Mouse (Mus musculus) forebrain, embryonic 12.5 days (tissue): Measurements from ENCODE around the gene Atad3a. TPM values are rescaled to one million over a fixed set of nuclear protein-coding genes. Genes with fewer than 3 reads are reported as not detected.
A peak's percentile ranks its signal among the peaks of the same experiment; 100 is the strongest.

Experiments used
- ATAC-seq: fragments of 200-750 bp; cut with Nextera tagmentation; 2 replicates; pipeline ENCODE4 v1.8.0; 2017; ENCODE audit warnings: moderate TSS enrichment; ENCODE audit not compliant: low FRiP score
- H3K27ac ChIP-seq: fragments of 300-500 bp; sonication (generic); 2 replicates; pipeline ENCODE4 v1.5.1; 2016; ENCODE audit warnings: mild to moderate bottlenecking
- H3K27me3 ChIP-seq: fragments of 300-500 bp; sonication (generic); 2 replicates; pipeline ENCODE4 v1.6.1; 2016; ENCODE audit warnings: mild to moderate bottlenecking
- H3K36me3 ChIP-seq: fragments of 300-500 bp; sonication (generic); replicated peaks from 2 replicates; pipeline ENCODE4 v1.6.1; 2016; ENCODE audit warnings: mild to moderate bottlenecking
- H3K4me1 ChIP-seq: fragments of 300-500 bp; sonication (generic); 2 replicates; pipeline ENCODE4 v1.6.1; 2016
- H3K4me2 ChIP-seq: fragments of 300-500 bp; sonication (generic); 2 replicates; pipeline ENCODE4 v1.6.1; 2016; ENCODE audit warnings: mild to moderate bottlenecking, moderate library complexity
- H3K4me3 ChIP-seq: fragments of 300-500 bp; sonication (generic); replicated peaks from 2 replicates; pipeline ENCODE4 v1.5.1; 2016; ENCODE audit warnings: mild to moderate bottlenecking
- H3K9ac ChIP-seq: fragments of 300-500 bp; sonication (generic); 2 replicates; pipeline ENCODE4 v1.6.1; 2016; ENCODE audit warnings: mild to moderate bottlenecking
- H3K9me3 ChIP-seq: fragments of 300-500 bp; sonication (generic); 2 replicates; pipeline ENCODE4 v1.6.1; 2016
- WGBS: fragments of 180-500 bp; shearing (Covaris S2); methylation state at CpG from one replicate; pipeline ENCODE4 v1.1.7; 2016; 5-methylcytosine and 5-hydroxymethylcytosine counted together
- polyA plus RNA-seq: library from polyadenylated mRNA; unstranded; fragments of >200 nt; fragmentation: Nextera tagmentation; extraction: Ambion mirVana; gene quantifications from 2 replicates; pipeline ENCODE4 v1.2.1, GENCODE M21; 2016

The Atad3a gene
- polyA plus RNA-seq, 1 experiment from 2014 or later, result 99.0 TPM

DNA sequence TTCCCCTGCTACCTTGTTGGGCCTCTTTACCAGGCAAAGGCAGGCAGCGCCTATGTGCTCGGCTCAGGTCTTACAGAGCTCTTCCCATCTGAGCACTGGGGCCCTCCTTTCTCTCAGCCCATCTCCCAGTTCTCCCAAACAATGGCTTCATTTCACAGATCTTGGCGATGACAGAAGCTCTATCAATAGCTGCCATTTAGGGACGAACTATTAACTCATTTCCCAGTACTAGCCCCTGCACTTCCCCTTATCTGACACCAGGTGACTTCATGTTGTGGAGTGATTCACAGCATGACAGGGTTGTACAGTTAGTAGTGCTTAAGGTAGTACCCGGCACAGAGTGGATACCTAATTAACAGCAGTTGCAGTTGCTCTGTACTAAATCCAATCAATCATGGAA, 24.9 kb upstream of the Atad3a start, which contains the start of gene Tmem88b:
Gene Tmem88b, minus strand, starts transcription at position 56 of the 400 bp plus-strand sequence.
- H3K27me3 ChIP-seq, result peaks cover 8% of the 10 kb centered on the region; the same call in 1 of the 2 replicates
- no peaks in the 10 kb centered on the region for H3K9me3 ChIP-seq
- WGBS, result 61% methylated on average over 5 of the region's 5 CpGs
- peaks cover 17% of the 10 kb centered on the region for H3K4me1 ChIP-seq
- H3K36me3 ChIP-seq, result no peaks in the 10 kb centered on the region
- H3K9ac ChIP-seq, result no peak within 1 kb of the TSS
- no peak for ATAC-seq
- H3K4me3 ChIP-seq, result peak within 1 kb of the TSS; percentile 50
- H3K27ac ChIP-seq, result no peak within 1 kb of the TSS
- H3K4me2 ChIP-seq, result peak within 1 kb of the TSS; percentile 72

DNA sequence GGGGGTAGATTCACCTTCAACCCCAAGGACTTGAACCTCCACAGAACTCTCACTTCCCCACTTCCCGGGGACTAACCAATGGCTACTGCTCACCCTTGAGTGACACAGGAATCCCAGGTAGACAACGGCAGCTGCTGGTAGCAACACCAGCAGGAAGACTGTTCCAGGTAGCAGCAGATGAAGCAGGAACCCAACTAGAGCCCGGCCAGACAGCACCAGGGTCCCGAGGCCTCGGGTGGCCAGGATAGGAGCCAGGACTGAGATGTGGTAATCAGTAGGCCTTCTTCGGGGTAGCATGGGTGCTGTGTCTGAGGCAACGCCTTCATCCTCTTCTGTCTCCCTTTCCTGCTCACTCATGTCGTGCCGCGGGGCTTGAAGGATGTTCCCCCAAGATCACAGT, 24.4 kb upstream of the Atad3a start:
- peaks cover 5% of the 10 kb centered on the region; the same call in 1 of the 2 replicates for H3K27me3 ChIP-seq
- no peak overlapping the region for H3K4me2 ChIP-seq
- H3K36me3 ChIP-seq, result no peaks in the 10 kb centered on the region
- ATAC-seq, result no peak
- no peak overlapping the region for H3K9ac ChIP-seq
- no peak overlapping the region for H3K4me3 ChIP-seq
- 87% methylated on average over 10 of the region's 10 CpGs for WGBS
- no peak overlapping the region for H3K27ac ChIP-seq
- no peaks in the 10 kb centered on the region for H3K9me3 ChIP-seq
- H3K4me1 ChIP-seq, result peaks cover 17% of the 10 kb centered on the region

DNA sequence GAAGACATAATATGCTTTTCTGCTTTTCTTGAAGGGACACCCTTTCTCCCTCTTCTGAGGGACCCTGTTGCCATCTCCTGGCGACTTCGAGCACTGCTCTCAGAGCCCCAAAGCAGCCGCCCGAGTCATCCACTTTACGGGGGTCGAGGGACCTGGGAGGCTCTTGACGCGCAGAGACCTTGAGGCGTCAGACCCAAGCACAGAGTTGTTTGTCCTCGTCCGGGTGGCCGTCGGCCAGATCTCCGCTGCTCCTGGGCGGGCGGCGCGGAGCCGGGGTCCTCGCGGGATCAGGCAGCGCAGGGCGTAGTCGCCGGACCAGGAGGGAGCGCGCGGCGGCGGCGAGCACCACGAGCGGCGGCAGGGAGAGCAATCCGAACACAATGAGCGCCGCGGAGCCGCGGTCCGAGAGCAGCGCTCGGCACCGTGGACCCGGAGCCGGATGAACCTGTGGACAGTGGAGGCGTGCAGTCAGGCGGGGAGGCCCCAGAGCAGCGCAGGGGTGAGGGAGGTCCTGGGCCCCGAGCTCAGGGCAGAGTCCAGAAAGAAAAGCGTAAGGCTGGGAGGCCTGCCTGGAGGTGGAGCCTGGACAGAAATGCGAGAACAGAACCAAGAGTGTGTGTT, 23.3 kb upstream of the Atad3a start:
- Histone ChIP-seq H3K36me3 (no peaks in the 10 kb centered on the region), H3K27me3 (peaks cover 5% of the 10 kb centered on the region; the same call in 1 of the 2 replicates), H3K9me3 (no peaks in the 10 kb centered on the region), H3K4me3 (peak overlapping the region; percentile 50), H3K27ac (peak overlapping the region; percentile 75), H3K4me1 (peaks cover 17% of the 10 kb centered on the region), H3K4me2 (peak overlapping the region; percentile 72), H3K9ac (peak overlapping the region; percentile 76)
- WGBS, result under 1% methylated on average over 52 of the region's 52 CpGs
- ATAC-seq, result peak; percentile 89

- Histone ChIP-seq H3K9ac (peak overlapping the region; percentile 76; the same call in 1 of the 2 replicates), H3K36me3 (no peaks in the 10 kb centered on the region), H3K4me3 (peak overlapping the region; percentile 50), H3K4me1 (peaks cover 17% of the 10 kb centered on the region), H3K9me3 (no peaks in the 10 kb centered on the region), H3K27ac (0 out of 2 replicates have a peak overlapping the region, but pooled peaks have one; percentile 13), H3K27me3 (peaks cover 10% of the 10 kb centered on the region; the same call in 1 of the 2 replicates), H3K4me2 (peak overlapping the region; percentile 72)
- ATAC-seq, result peak; percentile 21
- 47% methylated on average over 16 of the region's 16 CpGs for WGBS
These were observed 22.7 kb upstream of the Atad3a start for GRCm38 (mm10) chr4:155783486-155784080.

- WGBS, result 45% methylated on average over 6 of the region's 6 CpGs
- Histone ChIP-seq H3K4me2 (no peak overlapping the region), H3K4me3 (no peak overlapping the region), H3K9ac (no peak overlapping the region), H3K27me3 (peaks cover 19% of the 10 kb centered on the region), H3K9me3 (no peaks in the 10 kb centered on the region), H3K4me1 (peaks cover 17% of the 10 kb centered on the region), H3K36me3 (no peaks in the 10 kb centered on the region), H3K27ac (no peak overlapping the region)
- ATAC-seq, result no peak
These were observed 20.0 kb upstream of the Atad3a start for GRCm38 (mm10) chr4:155780895-155781294.

DNA sequence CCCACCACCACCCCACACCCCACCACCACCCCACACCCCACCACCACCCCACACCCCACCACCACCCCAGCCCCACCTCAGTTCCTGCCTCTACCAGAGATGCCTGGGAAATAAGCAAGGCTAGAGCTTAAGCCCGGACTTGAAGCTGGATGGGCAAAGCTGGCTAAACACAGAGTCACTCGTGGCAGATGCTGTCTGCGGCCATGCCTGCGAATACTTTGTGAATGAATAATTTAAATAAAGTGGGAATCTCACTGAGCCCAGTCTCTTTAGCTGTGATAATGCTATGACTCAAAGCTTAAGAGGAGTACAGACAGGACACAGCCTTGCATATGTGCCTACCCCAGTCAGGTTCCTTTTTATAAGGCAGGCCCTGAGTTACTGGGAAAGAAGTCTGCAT, 18.6 kb upstream of the Atad3a start:
- Histone ChIP-seq H3K4me1 (peaks cover 9% of the 10 kb centered on the region), H3K27me3 (peaks cover 33% of the 10 kb centered on the region), H3K4me3 (no peak overlapping the region), H3K9ac (no peak overlapping the region), H3K9me3 (no peaks in the 10 kb centered on the region), H3K36me3 (no peaks in the 10 kb centered on the region), H3K4me2 (no peak overlapping the region), H3K27ac (no peak overlapping the region)
- no peak for ATAC-seq
- WGBS, result 82% methylated on average over 4 of the region's 4 CpGs

- ATAC-seq, result no peak
- Histone ChIP-seq H3K4me2 (no peak overlapping the region), H3K4me3 (no peak overlapping the region), H3K36me3 (no peaks in the 10 kb centered on the region), H3K27ac (no peak overlapping the region), H3K27me3 (peaks cover 48% of the 10 kb centered on the region), H3K9ac (no peak overlapping the region), H3K4me1 (peaks cover 12% of the 10 kb centered on the region), H3K9me3 (no peaks in the 10 kb centered on the region)
- WGBS, result 86% methylated on average over 2 of the region's 2 CpGs
These were observed 16.9 kb upstream of the Atad3a start for GRCm38 (mm10) chr4:155777816-155778215.

GRCm38 (mm10) chr4:155776704-155777335, 15.9 kb upstream of the Atad3a start:
- H3K4me3 ChIP-seq, result no peak overlapping the region
- H3K9ac ChIP-seq, result no peak overlapping the region
- H3K4me1 ChIP-seq, result peaks cover 12% of the 10 kb centered on the region
- H3K9me3 ChIP-seq, result no peaks in the 10 kb centered on the region
- H3K4me2 ChIP-seq, result no peak overlapping the region
- no peak overlapping the region for H3K27ac ChIP-seq
- no peaks in the 10 kb centered on the region for H3K36me3 ChIP-seq
- WGBS, result 50% methylated on average over 2 of the region's 2 CpGs
- H3K27me3 ChIP-seq, result peaks cover 58% of the 10 kb centered on the region
- ATAC-seq, result no peak

- Histone ChIP-seq H3K4me1 (peaks cover 12% of the 10 kb centered on the region), H3K36me3 (no peaks in the 10 kb centered on the region), H3K27ac (0 out of 2 replicates have a peak overlapping the region, but pooled peaks have one; percentile 9), H3K9me3 (no peaks in the 10 kb centered on the region), H3K4me3 (no peak overlapping the region), H3K4me2 (no peak overlapping the region), H3K9ac (no peak overlapping the region), H3K27me3 (peaks cover 64% of the 10 kb centered on the region)
- 81% methylated on average over 3 of the region's 3 CpGs for WGBS
- no peak for ATAC-seq
These were observed 15.0 kb upstream of the Atad3a start for GRCm38 (mm10) chr4:155775855-155776254.

DNA sequence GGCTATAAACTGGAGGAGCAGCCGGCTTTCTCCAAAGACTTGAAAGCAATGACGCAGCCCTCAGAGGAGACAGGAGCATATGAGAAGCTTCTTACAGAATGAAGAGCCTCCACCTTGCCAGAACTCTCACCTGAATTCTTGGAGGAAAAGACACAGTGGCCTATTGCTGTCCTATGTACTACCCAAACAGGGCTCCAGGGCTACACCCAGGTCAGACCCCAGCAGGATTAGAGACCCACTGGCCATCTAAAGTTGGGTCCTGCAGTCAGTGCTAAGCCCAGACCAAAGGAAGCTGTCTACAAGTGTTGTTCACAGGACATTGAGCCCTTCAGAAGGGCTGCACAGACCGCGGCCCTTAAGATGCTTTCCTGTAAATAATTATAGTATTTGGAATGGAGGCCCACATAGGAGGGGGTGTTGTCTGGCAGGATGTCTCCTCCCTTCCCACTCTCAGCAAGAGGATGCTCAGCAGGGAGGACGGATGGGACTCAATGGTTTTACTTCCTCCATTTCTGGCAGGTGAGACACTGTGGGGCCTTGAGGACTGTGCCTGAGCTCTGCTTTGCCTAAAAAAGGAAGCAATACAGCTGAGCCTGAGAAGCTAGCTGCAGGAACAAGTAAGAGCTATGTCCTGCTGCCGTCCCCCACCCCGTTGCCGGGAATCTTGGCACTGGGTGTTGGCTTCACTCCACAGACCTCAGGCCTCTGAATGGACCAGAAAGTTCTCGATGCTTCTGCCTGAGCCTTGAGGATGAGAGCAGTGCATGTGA, 14.3 kb upstream of the Atad3a start:
- Histone ChIP-seq H3K4me3 (peak overlapping the region; percentile 34; the same call in 1 of the 2 replicates), H3K4me2 (peak overlapping the region; percentile 60), H3K4me1 (peaks cover 18% of the 10 kb centered on the region), H3K9me3 (no peaks in the 10 kb centered on the region), H3K36me3 (no peaks in the 10 kb centered on the region), H3K9ac (no peak overlapping the region; the same call in 1 of the 2 replicates), H3K27ac (0 out of 2 replicates have a peak overlapping the region, but pooled peaks have one; percentile 9), H3K27me3 (peaks cover 67% of the 10 kb centered on the region)
- 66% methylated on average over 9 of the region's 9 CpGs for WGBS
- no peak for ATAC-seq

DNA sequence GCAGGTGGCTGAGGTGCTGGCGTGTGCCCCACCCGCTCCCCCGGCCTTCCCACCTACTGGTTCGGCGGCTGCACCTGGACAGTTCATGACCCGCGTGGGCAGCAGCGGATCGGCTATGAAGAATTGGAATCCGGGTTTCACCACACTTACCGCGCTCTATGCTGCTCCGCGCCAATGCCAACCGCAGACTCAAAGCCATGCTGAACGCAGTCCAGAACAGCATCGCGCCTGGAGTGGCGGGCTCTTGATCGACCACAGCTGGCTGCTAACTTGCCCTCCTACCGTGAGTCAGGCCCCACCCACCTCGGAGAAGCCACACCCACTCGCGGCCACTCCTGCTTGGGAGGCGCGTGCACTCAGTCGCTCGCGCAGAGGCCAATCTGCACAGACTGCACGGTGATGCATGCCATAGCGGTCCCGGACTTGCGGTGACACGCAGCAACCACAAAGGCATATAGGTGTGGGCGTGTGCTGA, 13.4 kb upstream of the Atad3a start, which contains the start of gene Vwa1:
Gene Vwa1, minus strand, starts transcription at position 419 of the 475 bp plus-strand sequence.
- ATAC-seq, result peak; percentile 76
- WGBS, result 2% methylated on average over 35 of the region's 35 CpGs
- peak within 1 kb of the TSS; percentile 34 for H3K4me3 ChIP-seq
- peaks cover 67% of the 10 kb centered on the region for H3K27me3 ChIP-seq
- no peaks in the 10 kb centered on the region for H3K9me3 ChIP-seq
- H3K36me3 ChIP-seq, result no peaks in the 10 kb centered on the region
- 0 out of 2 replicates have a peak within 1 kb of the TSS, but pooled peaks have one; percentile 9 for H3K27ac ChIP-seq
- H3K9ac ChIP-seq, result peak within 1 kb of the TSS; percentile 33; the same call in 1 of the 2 replicates
- peaks cover 25% of the 10 kb centered on the region for H3K4me1 ChIP-seq
- H3K4me2 ChIP-seq, result peak within 1 kb of the TSS; percentile 60
